Mouse (Mus musculus) frontal cortex, postnatal 10 days (tissue): ENCODE data around the gene Serpinc1.
"Not testable (repeated sequence)": the region's sequence is repeated elsewhere in the genome, so short reads cannot be mapped to it uniquely, and the experiment has no call there.

ENCODE experiments used
- DNase-seq, 2 experiments: peaks; one replicate each; pipeline ENCODE4 v3.0.0; 2022; ENCODE audit warnings: low spot score in 2 of 2, mixed read lengths in 1 of 2

Gene Serpinc1

DNA sequence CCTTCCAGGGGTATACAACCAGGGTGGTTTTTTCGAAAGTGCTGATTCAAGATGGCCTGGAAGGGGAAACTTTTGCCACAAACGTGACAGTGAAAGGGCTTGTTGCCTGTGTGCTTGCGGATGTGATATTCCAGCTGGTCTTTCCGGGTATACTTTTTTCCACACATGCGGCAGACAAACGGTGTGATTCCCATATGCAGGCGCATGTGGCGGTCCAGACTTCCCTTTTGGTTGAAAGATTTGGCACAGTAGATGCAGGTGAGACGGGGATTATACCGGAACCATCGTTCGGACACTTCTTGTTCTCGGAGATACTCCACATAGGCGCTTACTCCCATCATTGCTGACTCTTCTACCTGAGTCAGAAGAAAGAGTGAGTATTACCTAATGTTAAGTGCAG lies 41.7 kb downstream of the Serpinc1 start:
- DNase-seq: no peak

DNA sequence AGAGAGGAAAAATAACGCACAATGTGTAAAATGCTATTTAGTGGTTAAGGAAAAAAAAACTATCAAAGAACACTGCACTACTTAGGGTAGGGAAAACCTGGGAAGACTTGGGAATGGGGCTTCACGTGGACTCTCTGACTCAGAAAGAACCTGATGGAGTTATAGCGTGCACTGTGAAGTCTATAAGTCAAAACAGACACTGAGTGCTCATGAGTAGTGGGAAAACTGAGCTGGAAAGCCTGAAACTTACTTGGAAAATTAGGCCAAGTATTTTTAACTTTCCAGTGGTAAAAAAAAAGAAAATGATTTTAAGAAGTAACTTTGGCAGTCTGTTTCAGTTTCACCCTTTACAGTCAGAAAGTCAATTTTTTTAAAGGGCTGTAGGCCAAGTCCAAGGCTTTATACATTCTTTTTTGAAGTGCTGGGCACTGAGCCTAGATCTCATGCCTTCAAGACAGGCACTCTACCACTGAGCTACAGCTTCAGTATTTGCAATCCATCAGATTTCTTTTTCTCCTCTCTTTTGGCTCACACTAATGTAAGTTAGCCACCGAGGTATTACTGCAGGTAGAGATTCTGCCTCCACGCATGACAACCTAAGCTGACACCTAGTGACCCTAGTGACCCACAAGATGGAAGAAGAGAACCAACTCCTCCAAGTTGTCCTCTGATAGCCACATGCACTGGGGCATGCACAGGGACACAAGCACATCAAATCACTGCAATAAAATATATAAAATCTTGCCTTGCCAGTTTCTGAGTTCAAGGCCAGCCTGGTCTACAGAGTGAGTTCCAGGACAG lies 47.2 kb downstream of the Serpinc1 start:
- no peak for DNase-seq

DNA sequence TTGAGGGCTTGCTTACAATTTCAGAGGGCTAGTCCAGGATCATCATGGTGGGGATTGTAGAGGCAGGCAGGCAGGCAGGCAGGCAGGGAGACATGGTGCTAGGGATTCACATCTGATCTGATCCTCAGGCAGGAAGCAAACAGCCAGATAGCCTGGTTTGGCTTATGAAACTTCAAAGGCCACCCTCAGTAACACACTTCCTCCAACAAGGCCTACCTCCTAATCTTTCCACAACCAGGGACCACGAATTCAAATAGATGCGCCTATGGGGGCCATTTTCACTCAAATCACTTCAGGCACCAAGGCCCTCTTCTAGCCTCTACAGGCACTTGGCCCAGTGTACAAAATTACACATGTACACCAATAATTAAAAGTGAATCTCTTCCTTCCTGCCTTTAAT lies 48.8 kb downstream of the Serpinc1 start:
- DNase-seq: no peak

DNA sequence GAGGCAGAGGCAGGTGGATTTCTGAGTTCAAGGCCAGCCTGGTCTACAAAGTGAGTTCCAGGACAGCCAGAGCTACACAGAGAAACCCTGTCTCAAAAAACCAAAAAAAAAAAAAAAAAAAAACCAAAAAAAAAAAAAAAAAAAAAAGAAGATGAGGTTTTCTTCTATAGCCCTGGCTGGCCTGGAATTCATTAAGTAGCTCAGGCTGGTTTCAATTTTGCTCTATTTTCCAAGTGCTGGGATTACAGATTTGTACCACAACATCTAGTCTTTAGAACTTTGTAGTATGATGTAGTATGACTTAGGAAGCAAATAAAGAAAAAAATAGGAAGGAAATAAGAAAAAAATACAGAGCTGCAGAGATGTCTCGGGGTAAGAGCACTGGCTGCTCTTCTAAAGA lies 50.0 kb downstream of the Serpinc1 start:
- DNase-seq: not testable (repeated sequence)

DNA sequence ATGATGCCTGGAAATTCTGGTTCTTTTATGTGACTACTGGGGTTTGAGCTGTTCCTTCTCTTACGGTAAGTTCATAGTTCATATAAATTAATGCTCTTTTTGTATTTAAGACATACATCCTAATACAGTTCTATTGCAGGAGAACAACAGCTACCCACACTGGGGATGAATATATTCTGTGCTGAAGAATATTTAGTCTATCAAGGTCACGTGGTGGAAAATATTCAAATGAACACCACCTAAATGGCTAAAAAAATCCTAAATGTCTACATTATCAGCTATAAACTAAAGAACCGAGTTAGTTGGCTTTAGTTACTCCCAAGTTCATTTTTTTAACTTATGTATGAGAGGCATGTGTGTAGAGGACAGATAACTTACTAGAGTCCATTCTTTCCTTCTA lies 51.7 kb downstream of the Serpinc1 start:
- DNase-seq: no peak

DNA sequence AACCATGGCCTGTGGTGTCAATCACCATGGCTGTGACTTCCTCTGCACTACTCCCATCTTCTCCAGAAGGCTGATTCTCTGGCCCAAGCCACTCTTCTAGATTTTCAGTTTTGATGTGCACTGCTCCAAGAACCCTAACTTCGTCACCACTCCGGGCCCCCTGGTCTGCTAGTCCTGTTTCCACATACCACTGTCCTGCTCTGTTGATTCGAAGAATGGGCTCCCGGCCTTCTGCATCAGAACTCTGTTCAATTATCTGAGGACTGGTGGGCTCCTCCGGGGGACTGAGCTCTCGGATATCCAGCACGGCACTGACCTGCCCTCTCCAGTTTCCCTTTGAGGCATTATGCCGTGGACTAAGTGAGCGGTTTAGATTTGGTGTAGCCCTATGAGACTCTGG lies 53.5 kb downstream of the Serpinc1 start:
- no peak for DNase-seq

DNA sequence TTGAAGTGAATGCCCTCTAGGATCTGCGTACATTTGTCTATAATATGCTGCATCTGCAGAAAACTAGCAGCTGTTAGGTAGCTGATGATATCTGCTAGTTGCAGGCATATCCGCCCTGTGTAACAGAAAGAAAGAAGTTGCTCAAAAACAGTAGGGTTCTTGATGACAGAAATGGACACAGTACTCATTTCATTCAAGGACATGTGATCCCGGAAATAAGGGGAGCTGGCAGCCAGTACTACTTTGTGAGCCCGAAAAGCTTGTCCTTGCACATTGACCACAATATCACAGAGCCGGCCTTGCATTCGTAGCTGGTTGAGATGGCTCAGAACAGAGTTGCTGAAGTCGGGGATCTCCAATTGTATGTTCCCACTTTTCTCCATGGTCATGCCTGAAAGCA lies 54.0 kb downstream of the Serpinc1 start:
- no peak for DNase-seq

DNA sequence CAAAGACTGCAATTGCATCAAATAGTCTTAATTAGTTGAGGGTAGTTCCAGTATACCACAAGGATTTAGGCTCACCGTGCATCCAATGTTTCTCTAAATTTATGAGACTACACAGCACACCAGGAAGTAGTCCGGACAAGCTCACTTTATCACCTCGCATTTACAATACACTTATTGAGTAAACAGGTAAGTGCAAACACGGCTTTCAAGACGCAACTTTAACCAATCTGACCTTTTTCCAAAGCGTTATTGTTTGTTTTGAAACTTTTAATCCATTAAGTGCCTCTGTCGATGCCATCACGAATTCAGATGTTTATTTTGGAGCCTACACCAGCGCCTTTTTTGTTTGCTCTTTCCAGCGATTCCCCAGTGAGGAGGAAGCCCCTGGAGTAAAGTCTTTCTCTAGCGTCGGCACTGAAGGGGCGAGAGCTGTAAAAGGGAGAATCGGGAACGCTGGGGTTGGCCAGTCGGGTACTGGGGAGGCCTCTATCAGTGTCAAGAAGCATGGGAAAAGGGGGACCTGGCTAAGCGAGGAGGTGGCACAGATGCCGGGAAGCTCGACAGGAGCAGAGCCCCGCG lies 55.6 kb downstream of the Serpinc1 start:
- DNase-seq: no peak

DNA sequence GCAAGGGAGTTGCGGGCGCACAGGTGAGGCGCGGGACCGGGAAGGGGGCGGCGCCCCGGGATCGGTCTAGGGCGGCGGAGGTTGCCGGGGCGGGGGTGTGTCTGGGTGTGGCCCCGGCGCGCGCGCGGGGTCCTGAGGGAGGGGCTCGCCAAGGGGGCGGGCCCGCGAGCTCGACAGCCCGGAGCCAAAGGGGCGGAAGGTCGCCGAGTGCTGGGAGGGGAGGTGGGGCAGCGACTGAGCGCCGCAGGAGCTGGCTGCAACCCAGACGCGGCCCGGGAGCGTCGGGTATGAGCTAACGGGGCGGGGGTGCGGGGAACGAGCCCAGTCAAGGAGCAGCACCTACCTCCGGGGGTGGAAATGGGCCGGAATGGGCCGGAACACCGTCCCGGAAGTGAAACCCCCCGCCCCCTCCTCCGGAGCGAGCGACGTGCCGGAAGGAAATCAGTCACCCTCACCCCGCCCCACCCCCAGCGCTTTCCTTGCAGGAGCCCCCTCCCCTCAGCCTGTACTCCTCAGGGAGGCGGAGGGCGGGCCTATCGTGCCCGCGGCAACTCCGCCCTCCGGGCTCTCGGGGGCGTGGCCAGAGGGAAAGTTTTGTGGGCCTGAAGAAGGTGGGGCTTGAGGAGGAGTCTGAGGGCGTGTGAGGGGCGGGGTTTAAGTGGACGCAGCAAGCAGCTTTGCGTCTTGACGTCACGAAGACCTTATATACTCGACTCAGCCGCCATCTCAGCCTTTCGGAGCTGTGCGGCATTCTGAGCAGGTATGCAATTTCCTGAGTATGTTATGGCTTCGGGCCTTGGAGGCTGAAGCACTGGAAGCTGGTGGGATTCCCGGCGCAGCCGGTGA lies 56.3 kb downstream of the Serpinc1 start, which contains the start of gene Zbtb37:
Gene Zbtb37 (minus strand): TSS at position 415 of the 846 bp plus-strand sequence.
- DNase-seq: peak; percentile 99

DNA sequence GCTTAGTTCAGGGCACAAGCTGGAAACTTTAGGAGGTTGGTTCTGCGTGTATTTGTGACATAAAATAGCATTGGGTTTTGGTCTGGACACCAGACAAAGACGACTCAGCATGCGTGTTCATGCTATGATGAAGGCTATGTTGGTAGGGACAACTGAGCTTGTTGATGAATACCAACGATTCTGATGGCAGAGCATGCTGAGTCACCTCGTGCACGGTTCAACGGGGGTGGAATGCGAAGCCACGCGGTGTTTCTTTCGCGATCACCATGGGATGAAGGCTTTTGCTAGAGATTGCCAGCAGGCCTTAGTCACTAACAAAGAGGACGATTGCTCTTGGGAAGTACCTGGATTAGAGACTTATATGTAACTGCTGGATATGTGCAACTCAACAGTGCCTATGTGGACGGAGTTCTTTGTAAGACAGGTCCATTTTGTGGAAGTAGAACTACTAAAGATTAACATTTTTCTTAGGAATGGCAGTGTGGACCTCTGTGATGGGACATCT lies 56.9 kb downstream of the Serpinc1 start:
- DNase-seq: peak in 1 of 2 experiments; percentile 62

DNA sequence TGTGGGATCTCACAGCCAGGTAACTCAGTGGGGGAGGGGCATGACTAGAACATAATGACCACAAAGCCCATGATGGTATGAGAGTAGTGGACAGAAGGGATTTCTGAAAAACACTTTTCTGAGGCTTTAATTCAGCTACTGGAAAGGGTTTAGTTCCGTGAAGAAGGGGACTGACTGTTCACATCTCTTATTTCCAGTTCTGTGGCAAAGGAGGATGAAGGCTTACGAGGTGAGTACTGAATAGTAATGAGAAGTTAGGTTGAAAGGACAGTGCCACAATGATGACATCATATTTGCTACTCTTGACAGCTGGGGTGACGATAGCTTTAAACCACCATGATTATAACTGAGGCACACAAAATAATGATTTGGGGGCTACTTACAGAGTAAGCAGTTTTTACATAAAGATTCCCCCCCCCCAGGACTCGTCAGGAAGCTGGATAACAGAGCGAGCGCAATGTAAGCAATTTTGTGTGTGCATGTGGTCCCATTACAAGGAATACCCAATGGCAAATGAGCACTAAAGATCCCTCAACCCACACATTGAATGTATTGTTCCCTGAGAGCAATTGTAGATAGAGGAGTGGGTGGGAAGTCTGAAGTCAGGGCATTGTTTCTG lies 57.5 kb downstream of the Serpinc1 start:
- DNase-seq: peak in 1 of 2 experiments; percentile 30

DNA sequence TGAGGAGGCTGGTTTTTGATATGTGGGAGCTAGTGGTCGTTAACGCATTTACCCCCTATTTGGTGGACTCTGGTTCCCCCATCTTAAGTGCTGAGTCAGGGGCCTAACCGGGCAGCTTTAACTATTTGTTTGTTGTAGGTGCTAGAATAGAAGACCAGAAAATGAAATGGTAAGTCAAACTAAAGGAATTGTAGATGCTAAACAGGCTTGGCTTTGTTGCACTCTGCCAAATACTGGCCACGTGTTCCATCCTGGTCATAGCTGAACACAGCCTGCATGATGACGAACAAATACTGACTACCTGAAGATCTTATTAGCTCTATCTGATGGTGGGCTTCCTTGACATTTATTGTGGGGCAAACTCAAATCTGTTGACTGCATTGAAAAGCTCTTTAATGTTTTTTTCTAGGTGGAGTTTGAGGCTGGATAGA lies 58.0 kb downstream of the Serpinc1 start:
- DNase-seq: no peak

DNA sequence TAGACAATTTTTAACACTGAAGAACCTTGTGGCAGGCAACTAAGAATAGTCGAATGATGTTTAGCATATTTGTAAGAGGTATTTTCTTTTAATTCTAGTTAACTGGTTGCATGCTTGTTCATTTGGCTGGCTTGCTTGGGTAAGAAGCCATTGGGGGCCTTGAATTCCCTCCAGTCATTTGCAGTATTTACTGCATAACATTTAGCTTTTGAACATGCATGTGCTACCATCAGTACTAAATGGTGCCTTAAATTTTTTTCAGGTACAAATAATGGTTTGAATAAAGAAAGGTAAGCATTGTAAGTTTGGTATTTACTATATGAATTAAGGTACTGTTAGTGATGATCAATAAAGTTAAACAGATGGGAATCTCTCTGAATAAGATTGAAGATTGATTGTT lies 58.6 kb downstream of the Serpinc1 start:
- DNase-seq: no peak

DNA sequence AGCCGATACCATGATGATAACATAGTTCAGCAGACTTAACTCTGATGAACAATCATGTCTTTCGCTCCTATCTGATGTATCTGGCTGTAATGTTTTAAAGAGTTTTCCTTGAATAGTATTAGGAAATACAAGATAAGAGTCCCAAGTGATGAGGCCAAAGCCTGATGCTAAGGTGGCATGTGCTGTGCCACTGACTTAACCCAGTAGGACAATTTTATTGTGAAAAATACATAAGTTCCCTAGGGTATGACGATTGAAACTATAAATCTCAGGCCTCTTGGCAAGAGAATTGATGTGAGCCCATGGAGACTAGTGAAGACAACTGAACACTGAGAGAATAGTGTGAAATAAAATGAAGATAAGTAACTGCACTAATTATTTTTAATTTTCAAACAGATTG lies 59.2 kb downstream of the Serpinc1 start:
- no peak for DNase-seq

DNA sequence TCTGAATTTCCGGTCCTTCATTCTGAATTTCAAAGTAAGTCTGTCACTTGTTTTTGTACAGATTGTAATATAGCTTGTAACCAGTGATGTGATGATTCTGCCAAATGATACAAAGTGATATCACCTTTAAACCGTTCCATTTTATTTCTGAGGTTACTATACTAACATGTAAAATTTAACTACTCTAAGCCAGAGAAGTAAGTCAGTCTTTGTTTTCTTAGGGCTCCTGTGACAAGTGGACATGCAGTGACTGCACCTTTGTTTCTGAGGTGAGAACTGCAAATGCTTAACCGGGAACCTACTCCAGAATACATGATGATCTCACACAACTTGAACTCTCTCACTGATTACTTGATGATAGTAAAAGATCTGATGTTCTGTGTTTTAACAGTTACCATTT lies 59.6 kb downstream of the Serpinc1 start:
- DNase-seq: no peak

DNA sequence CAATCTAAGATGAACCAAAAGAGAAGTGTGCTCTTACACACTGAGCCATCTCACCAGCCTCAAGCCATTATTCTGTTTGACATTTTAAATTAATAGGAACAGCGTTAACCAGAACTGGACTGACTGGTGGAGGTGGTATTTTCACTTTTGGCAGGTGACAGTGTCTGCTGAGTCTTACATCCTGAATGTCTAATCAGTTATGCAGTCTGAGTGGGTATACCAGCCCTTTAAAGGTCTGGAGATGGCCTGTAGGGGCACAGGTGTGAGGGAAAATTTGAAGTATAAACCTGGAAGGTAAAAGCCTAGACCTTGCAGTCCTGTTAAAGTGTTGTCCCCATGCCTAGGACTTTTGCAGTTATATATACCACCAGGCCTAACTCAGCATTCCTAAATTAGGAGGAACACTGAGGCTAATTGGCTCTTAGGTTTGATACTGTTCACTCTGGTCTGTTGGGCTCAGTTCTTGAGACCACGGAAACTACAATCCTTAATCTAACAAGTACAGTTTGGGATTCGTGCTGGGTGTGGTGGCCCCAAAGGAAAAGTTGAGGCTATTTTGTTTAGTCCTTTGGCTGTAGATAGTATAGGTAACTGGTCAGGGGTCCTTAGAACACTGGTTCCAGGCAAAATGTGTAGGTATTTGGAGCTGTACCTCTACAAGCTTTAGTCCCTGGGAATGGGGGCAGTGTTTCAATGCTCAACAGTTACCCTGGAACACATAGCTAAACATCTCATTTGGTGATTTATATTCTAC lies 60.8 kb downstream of the Serpinc1 start:
- no peak for DNase-seq

DNA sequence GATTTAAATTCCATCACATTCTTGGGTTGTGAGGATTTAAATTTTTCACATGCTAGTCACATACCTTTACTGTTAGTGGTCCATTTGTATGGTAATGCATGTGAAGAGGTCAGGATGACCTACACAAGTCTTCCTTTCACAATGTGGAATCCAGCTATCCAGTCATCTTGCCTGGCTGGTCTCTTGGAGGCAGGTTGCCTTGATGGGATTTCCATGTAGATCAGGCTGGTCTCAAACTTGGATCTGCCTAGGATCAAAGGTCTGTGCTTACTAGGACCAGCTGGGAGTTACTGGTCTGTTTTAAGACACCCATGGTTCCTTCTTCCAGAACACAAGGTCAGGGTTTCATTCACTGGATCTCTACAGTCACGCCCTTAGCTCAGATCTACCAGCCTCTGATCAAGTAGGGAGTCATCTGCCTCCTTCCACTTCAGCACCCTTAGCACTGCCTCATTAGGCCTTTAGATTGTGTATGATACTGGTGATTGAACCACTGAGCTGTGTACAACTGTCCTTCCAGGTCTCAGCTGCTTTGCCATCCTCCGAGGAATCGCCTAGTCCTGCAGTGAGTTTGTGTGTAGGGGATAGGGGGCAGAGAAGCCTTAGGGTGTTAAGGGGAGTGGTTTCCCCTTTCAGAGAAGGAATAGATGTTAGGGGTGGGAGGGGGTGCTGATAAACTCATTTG lies 61.5 kb downstream of the Serpinc1 start:
- no peak for DNase-seq

DNA sequence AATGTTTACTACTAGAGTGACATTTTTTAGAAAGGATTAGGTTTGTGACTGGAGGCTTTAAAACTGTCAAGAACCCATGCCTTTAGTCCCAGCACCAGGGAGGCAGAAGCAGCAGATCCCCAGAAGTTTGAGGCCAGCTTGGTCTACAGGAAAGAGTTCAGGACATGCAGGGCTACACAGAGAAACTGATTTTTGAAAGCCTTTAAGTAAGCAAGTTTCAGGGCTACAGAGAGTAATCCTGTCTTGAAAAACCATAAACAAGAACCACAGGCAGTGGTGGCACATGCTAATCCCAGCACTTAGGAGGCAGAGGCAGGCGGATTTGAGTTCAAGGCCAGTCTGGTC lies 62.0 kb downstream of the Serpinc1 start:
- no peak for DNase-seq

DNA sequence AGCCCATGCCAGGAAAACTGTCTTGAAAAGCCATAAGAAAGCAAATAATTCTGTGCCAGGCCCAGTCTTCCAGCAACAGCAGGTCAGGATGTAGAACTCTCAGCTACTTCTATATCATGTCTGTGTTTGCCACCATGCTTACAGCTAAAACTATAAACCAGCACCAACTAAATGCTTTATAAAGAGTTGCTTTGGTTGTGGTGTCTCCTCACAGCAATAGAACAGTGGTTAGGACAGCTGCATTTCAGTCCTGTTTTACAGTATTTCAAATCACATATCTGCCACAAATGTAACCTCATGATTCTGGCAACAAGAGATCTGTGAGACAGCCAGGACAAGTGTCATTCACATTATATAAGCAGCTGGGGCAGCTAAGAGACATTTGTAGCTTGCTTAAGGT lies 62.5 kb downstream of the Serpinc1 start:
- DNase-seq: no peak

DNA sequence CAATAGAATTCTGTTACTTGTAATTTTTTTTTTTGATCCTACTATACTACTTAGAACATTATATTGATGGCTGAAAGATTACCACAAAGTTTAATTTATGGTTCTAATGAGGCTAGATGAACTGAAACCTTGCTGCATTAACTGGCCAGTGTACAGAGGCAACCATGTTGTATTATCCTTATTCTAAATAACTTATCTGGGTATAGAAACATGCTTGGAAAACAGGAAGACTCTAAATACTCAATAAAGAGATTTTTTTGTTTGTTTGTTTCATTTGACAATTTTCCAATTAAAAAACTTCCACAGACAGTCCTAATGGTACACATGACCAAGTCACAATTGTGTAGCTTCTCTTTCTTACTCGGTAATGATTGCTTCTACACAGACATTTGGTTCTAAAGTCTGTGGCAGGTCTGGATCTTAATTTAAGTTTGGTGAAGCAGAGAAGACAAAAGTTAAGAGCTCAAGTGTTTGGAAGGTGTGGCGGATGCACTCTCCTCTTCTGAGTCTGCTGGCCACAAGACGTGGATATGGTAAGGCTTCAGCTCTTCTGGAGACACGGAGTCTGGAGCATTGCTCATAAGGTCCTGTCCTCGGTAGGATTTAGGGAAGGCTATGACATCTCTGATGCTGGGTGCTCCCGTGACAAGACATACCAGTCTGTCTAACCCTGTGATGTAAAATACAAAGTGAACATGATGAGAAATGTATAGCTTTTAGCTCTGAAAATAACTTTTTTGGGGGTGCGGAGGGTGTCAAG lies 63.1 kb downstream of the Serpinc1 start:
- no peak for DNase-seq
